Mouse (Mus musculus) megakaryocyte, adult 5-6 weeks (primary cell): ENCODE measurements around the gene Atp13a1. TPM values are rescaled to one million over a fixed set of nuclear protein-coding genes. Genes with fewer than 3 reads are reported as not detected.
A peak's percentile ranks its signal among the peaks of the same experiment; 100 is the strongest.

Experiments
- ATAC-seq: 2 replicates; pipeline ENCODE4 v1.8.0; 2016; ENCODE audit warnings: mild to moderate bottlenecking, inconsistent platforms; ENCODE audit not compliant: poor library complexity, severe bottlenecking
- total RNA-seq, 2 experiments: library from RNA; stranded (forward) in 1 of 2; stranded (reverse) in 1 of 2; fragments of 153-499, 151-499 nt in 1 of 2; fragments of 221-1000, 200-1000 nt in 1 of 2; gene quantifications; 2 replicates each; pipeline versions ENCODE4 v1.2.3 to v1.2.4; 2015 to 2017

Gene Atp13a1
- total RNA-seq (2015) (19.5 and 21.1 TPM in 2 replicates), total RNA-seq (2017) (15.6 and 16.9 TPM in 2 replicates)

DNA sequence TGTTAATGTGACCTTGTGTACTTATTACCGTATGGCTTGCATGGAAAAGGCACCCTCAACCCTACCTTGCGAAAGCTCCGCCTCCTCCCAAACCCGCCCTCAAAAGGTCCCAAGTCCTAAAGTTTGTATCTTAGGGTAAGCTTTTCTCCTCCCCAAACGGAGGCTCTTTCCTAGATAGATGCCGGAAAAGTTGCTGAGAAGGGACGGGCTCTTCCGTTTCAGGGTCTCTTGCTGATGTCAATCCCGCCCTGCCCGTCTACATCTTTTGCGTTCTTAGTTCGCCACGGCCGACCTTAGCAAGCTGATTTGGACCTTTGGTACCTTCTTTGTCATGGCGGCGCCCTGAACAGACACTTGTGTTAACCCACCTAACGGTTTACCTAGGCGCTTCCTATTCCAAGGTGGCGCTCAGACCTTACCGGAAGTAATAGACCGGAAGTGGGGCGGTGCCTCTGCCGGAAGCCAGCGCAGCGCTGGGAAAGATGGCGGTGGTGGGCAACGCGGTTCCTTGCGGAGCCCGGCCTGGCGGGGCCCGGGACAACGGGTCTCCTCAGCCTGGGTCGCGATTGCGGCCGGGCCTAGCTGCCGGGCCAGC, at the start of gene Atp13a1, which contains the start of gene Zfp866:
Gene Atp13a1 (plus strand): TSS at position 391 of the 595 bp plus-strand sequence.
Gene Zfp866 (minus strand): TSS at position 406 of the 595 bp plus-strand sequence.
- peak; percentile 99 for ATAC-seq

DNA sequence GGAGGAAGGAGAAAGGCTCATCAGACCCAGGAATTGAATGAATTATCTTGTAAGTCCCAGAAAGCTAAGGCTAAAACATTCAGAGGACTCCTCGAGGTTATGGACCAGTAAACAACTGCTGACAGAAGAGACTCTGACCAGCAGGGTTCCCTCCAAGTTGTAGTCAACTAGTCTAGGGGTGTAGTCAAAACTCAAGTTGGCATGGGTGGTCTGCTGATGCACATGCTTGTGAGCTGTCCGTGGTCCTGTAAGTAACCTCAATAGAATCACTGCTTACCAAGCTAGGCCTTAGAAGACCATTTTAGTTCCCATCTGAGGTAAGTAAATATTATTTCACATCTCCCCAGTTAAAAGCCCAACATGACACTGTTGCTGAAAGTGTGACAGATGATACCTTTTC, 49.7 kb upstream of the Atp13a1 start:
- ATAC-seq = no peak

GRCm38 (mm10) chr8:69749544-69750454, 41.2 kb upstream of the Atp13a1 start, which contains the start of gene Zfp963:
Zfp963 (minus strand) TSS chr8:69749970.
- ATAC-seq = peak; percentile 96

DNA sequence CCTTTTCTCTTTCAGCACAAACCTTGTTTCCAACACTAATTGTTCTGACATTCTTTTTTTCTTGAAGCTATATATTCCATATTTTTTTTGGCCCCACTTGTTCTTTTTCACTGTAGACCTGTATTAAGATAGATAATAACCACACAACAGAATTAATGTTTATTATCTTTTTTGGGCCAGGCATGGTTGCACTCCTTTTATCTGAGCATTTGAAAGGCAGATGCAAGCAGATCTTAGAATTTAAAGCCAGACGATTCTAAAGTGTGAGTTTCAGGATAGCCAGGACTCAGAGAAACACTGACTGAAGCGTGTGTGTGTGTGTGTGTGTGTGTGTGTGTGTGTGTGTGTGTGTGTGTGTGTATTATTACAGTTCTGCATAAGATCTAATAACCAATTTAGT, 38.5 kb upstream of the Atp13a1 start:
- ATAC-seq = no peak

DNA sequence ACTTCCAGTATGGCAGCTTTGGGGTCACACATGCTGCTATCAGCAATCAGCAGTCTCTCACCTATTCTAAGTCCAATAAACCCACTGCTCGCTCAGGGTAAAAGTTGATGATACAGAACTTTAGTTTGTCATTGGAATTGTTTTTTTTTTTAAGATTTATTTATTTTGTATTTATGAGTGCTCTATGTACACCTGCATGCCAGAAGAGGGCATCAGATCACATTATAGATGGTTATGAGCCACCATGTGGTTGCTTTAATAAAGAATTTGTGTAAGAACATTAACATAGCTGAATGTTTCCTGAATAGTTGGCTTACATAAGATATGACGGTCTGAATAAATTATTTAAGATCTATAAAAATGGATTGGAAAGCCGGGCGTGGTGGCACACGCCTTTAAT, 32.6 kb upstream of the Atp13a1 start:
- ATAC-seq = no peak

GRCm38 (mm10) chr8:69761814-69762445, 29.0 kb upstream of the Atp13a1 start:
- ATAC-seq = no peak

DNA sequence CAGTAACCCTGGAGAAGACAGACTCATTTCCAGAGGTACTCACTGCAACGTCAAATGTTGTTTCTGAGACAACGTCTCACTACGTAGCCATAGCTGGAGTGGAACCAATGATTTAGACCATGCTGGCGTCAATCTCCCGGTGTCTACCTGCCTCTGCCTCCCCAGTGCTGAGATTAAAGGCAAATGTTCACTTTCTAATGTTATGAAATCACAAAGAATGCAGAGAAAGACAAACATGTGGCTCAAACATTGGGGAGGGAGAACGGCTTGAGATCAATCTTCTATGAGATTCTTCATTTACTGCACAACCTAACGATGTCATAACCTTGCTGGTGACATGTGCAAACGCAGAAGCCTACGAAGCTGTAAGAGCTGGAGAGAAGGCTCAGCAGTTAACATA, 19.7 kb upstream of the Atp13a1 start:
- no peak for ATAC-seq

DNA sequence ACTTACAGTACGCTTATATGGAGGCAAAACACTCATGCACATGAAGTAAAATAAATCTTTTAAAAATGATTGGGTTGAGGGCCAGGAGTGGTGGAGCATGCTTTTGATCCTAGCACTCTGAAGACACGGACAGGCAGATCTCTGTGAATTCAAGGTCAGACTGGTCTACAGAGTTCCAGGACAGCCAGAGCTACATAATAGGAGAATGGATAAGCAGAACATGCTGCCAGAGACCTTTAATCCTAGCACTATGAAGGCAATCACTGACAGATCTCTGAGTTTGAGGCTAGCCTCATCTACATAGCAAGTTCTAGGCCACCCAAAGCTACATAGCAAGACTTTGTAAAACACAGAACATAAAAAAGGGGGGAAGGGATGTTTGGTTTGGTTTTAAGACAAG, 18.9 kb upstream of the Atp13a1 start:
- ATAC-seq = no peak

- ATAC-seq = peak; percentile 98
Measured at GRCm38 (mm10) chr8:69774503-69775148, 16.3 kb upstream of the Atp13a1 start, which contains the start of gene Gm20422. Gm20422 (minus strand) TSS chr8:69774886.

DNA sequence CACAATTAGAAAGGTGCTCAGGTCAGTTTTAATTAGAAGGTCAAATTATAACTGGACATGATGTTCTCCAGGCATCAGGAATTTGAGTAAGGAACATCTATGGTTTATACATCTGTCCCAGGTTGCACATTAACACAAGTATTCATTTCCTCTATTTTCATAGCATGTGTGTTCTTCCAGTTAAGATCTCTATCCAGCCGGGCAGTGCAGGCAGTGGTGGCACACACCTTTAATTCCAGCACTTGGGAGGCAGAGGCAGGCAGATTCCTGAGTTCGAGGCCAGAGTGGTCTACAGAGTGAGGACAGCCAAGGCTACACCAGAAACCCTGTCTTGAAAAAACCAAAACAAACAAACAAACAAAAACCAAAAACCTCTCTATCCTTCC, 15.8 kb upstream of the Atp13a1 start:
- peak; percentile 56 for ATAC-seq

DNA sequence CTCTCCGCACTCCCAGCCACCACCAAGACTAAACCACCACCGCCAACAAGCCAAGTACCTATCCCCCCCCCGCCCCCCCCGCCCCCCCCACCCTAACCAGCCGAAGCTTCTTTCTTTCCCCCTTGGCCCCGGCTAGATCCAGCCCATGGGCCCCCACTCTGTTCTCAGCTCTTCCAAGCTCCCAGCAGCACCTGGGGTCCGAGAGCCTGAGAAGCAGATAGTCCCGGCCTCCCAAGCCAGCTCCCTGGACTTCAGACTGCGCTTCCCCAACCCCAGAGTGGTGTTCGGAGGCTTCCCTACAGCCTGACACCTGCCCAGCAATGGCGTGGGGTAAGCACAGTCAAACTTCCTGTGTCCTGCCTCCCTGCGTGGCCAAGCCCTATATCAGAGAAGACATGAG, 13.9 kb upstream of the Atp13a1 start:
- ATAC-seq = no peak

DNA sequence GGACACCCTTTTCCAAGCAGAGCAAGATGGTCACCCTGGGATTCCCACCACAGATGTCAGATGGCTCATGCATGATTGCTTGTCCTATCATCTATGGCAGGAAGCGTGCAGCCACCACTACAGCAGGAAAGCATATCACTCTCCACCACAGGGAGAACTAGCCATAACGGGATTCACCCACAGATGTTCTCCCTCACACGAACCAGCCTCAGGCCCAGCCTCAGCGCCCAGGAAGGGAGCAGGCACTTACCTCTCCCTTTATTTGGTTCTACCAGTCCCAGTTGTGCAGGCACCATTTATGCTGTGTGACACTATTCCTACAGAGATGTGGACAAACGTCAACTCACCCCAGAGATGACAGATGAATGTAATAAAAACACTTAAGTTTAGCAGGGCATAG, 1.9 kb upstream of the Atp13a1 start:
- no peak for ATAC-seq

DNA sequence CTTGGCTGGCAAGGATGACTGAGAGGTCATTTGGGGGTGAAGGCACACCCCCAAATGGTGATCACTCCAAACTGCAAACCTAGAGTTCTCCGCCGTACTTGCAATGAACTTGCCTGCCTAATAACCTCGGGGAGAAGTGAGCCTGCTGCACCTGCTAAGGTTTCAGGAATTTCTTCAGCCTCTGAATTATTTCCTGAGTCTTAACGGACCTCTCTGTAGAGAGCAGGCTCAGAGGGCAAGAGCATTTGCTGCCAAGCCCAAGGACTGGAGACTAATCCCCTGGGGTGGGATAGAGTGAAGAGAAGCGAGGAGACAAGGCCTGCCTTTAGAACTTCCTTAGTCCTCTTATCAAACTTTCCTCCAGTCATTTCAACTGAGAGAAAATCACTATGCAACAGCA, 1.2 kb upstream of the Atp13a1 start:
- ATAC-seq = no peak

DNA sequence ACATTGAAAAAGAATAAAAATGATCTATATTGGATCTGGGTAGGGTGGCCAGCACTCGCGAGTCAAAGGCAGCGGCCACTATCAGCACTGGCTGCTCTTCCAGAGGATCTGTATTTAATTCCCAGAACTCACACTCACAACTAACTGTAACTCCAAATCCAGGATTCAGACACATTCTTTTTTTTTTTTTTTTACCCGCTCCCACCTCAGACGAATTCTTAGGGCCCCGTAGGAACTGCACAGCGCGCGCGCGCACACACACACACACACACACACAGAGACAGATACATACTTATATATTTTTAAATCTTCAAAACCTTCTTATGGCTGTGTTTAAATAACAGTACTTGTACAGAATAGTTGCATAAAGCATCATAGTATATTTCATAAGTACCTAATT, 599 bp upstream of the Atp13a1 start:
- ATAC-seq = no peak

GRCm38 (mm10) chr8:69791415-69792068, 579 bp downstream of the Atp13a1 start:
- 0 out of 2 replicates have a peak, but pooled peaks have one; percentile 3 for ATAC-seq

GRCm38 (mm10) chr8:69793666-69794065, 2.7 kb downstream of the Atp13a1 start:
- no peak for ATAC-seq

DNA sequence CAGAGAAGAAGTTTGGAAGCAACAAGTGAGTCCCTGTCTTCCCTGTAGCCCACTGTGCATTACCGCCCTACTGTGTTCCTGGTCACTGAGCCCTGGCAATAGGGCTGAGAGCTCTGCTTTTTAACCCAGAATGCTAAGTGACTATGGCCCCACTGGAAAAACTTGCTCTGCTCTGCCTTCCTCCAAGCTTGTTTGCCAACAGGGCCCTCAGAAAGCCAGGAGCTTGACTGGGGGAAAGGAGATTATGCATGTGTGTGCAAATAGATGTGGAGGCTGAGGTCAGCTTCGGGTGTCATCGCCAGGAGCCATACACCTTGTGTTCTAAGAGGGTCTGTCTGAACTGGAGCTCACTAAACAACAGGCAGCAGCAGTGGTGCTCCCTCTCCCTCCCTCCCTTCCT, 3.1 kb downstream of the Atp13a1 start:
- ATAC-seq = no peak

DNA sequence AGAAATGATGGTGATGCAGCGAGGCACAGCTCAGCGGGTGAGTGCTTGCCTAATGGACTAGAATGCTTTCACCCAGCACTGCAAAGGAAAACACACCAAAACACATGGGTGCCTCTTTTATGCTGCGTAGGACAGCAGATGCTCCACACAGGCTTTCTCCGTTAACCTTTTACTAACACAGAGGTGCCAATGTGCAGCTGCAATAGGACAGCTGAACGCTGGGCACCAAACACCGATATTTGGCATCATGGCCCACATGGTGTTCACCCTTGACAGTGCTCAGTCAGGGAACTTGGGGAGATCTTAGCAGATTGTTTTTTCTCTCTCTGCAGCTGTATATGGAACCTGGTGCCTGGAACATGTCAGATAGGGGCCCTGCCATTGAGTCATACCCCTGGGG, 3.9 kb downstream of the Atp13a1 start:
- ATAC-seq = no peak

- ATAC-seq = no peak
Measured at GRCm38 (mm10) chr8:69796721-69797345, 5.9 kb downstream of the Atp13a1 start.

GRCm38 (mm10) chr8:69797661-69798060, 6.7 kb downstream of the Atp13a1 start:
- ATAC-seq = no peak
